9 mouse cellular contexts compared by ENCODE assay signal in the genomic region with DNA sequence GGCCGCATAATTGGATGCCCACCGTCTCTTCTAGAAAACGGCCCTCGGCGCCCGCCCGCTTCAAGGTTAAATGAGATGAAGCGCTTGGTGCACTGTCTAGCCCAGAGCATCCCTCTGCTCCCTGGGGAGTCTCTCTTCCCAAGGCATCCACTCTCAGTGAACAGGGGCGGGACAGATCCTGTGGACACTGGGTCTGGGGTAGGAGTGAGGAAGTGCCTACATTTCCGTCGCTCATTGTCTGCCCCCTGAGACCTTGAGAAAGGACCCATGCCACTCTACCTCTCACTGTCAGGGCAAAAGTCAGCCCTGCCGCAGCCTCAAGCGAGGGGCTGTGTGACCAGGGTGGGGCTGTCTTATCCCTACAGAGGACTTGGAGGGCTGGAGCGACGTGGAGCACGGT. TPM values are rescaled to one million over a fixed set of nuclear protein-coding genes. Genes with fewer than 3 reads are reported as not detected.
DNase-seq lines count a peak whose midpoint lies in the region; ATAC-seq and TF ChIP-seq lines count a peak whose summit lies in the region.
"Had no signal": no experiment of that assay in that cellular context is flagged by ENCODE, and none has a peak within 500 bp of the region (broad histone marks: within the 10 kb centered on the region; RNA-seq: fewer than 3 reads in every experiment).

No protein-coding gene starts in this region.

- no peak overlapping the region for H3K9ac ChIP-seq in kidney, embryonic 15.5 days
- H3K9ac ChIP-seq in embryonic facial prominence, embryonic 13.5 days: no peak overlapping the region
- 0 out of 2 replicates have a peak overlapping the region, but pooled peaks have one; percentile 18 for H3K9ac ChIP-seq in hindbrain, embryonic 15.5 days
- 0 out of 2 replicates have a peak overlapping the region, but pooled peaks have one; percentile 29 for H3K9ac ChIP-seq in midbrain, postnatal 0 days (replicated peaks; ENCODE audit: low read length, poor library complexity, severe bottlenecking)

- no peak for DNase-seq in kidney, adult 2 months
- DNase-seq in midbrain, postnatal 0 days (ENCODE audit: low spot score): no peak
- no peak for DNase-seq in spleen, postnatal 36 days (ENCODE audit: low spot score in 2 of 2)
- no peak for DNase-seq in layer of hippocampus, postnatal 36 days

- ATAC-seq in kidney, embryonic 15.5 days (replicated peaks; ENCODE audit: low FRiP score): no peak
- no peak for ATAC-seq in embryonic facial prominence, embryonic 13.5 days (ENCODE audit: insufficient number of reproducible peaks, insufficient read depth, low FRiP score, low TSS enrichment, low read depth)
- no peak for ATAC-seq in hindbrain, embryonic 15.5 days (ENCODE audit: low FRiP score, low read depth)
- no peak for ATAC-seq in midbrain, postnatal 0 days (ENCODE audit: low FRiP score)
- ATAC-seq in inflammation-experienced regulatory T-cells, adult 6 months: no peak

- no peak for TF ChIP-seq POLR2A in kidney, adult 2 months (IDR thresholded peaks at IDR 0.05; ENCODE audit: low read depth, low read length)

- H3K9me3 ChIP-seq in kidney, embryonic 15.5 days (replicated peaks): no peaks in the 10 kb centered on the region
- H3K9me3 ChIP-seq in embryonic facial prominence, embryonic 13.5 days: no peaks in the 10 kb centered on the region
- no peaks in the 10 kb centered on the region for H3K9me3 ChIP-seq in hindbrain, embryonic 15.5 days
- no peaks in the 10 kb centered on the region for H3K9me3 ChIP-seq in midbrain, postnatal 0 days (ENCODE audit: low read length)
- H3K9me3 ChIP-seq: G1E had no signal

- H3K27ac ChIP-seq in kidney, embryonic 15.5 days: no peak overlapping the region
- H3K27ac ChIP-seq in kidney, adult 2 months (ENCODE audit: insufficient read depth, low read depth, low read length): no peak overlapping the region
- no peak overlapping the region for H3K27ac ChIP-seq in embryonic facial prominence, embryonic 13.5 days
- no peak overlapping the region for H3K27ac ChIP-seq in hindbrain, embryonic 15.5 days (replicated peaks)
- H3K27ac ChIP-seq in midbrain, postnatal 0 days (ENCODE audit: low read depth, low read length): no peak overlapping the region

- peaks cover 50% of the 10 kb centered on the region for H3K4me1 ChIP-seq in kidney, embryonic 15.5 days
- no peaks in the 10 kb centered on the region for H3K4me1 ChIP-seq in kidney, adult 2 months (ENCODE audit: control insufficient read depth, insufficient read depth, low read length)
- H3K4me1 ChIP-seq in embryonic facial prominence, embryonic 13.5 days: peaks cover 44% of the 10 kb centered on the region
- H3K4me1 ChIP-seq in hindbrain, embryonic 15.5 days (replicated peaks): peaks cover 53% of the 10 kb centered on the region
- peaks cover 6% of the 10 kb centered on the region; the same call in 1 of the 2 replicates for H3K4me1 ChIP-seq in midbrain, postnatal 0 days (ENCODE audit: insufficient read depth, low read length)

- H3K4me2 ChIP-seq in kidney, embryonic 15.5 days: peak overlapping the region; percentile 65
- peak overlapping the region; percentile 61 for H3K4me2 ChIP-seq in embryonic facial prominence, embryonic 13.5 days
- peak overlapping the region; percentile 54 for H3K4me2 ChIP-seq in hindbrain, embryonic 15.5 days
- peak overlapping the region; percentile 55 for H3K4me2 ChIP-seq in midbrain, postnatal 0 days (ENCODE audit: low read depth, low read length, poor library complexity, severe bottlenecking)

- H3K4me3 ChIP-seq in kidney, embryonic 15.5 days (replicated peaks): peak overlapping the region; percentile 33
- H3K4me3 ChIP-seq in kidney, adult 2 months (ENCODE audit: insufficient read depth, low read depth, low read length): no peak overlapping the region
- H3K4me3 ChIP-seq in embryonic facial prominence, embryonic 13.5 days: peak overlapping the region; percentile 38
- H3K4me3 ChIP-seq in hindbrain, embryonic 15.5 days: peak overlapping the region; percentile 31
- H3K4me3 ChIP-seq in midbrain, postnatal 0 days (ENCODE audit: low read depth, low read length): peak overlapping the region; percentile 29; the same call in 1 of the 2 replicates

- H3K27me3 ChIP-seq in kidney, embryonic 15.5 days: peaks cover 91% of the 10 kb centered on the region
- no peaks in the 10 kb centered on the region for H3K27me3 ChIP-seq in kidney, adult 2 months (replicated peaks; ENCODE audit: control insufficient read depth, insufficient read depth, low read length)
- peaks cover 86% of the 10 kb centered on the region for H3K27me3 ChIP-seq in embryonic facial prominence, embryonic 13.5 days
- H3K27me3 ChIP-seq in hindbrain, embryonic 15.5 days: peaks cover 51% of the 10 kb centered on the region
- peaks cover 36% of the 10 kb centered on the region for H3K27me3 ChIP-seq in midbrain, postnatal 0 days (ENCODE audit: insufficient read depth, low read length)

- no peaks in the 10 kb centered on the region for H3K36me3 ChIP-seq in kidney, embryonic 15.5 days
- H3K36me3 ChIP-seq in kidney, adult 2 months (ENCODE audit: control insufficient read depth, insufficient read depth, low read length): no peaks in the 10 kb centered on the region
- H3K36me3 ChIP-seq in embryonic facial prominence, embryonic 13.5 days: no peaks in the 10 kb centered on the region
- no peaks in the 10 kb centered on the region for H3K36me3 ChIP-seq in hindbrain, embryonic 15.5 days
- no peaks in the 10 kb centered on the region for H3K36me3 ChIP-seq in midbrain, postnatal 0 days (ENCODE audit: insufficient read depth, low read length)
- H3K36me3 ChIP-seq: G1E had no signal

- TF ChIP-seq CTCF in kidney, adult 2 months (conservative IDR thresholded peaks at IDR 0.05; ENCODE audit: insufficient read depth, insufficient read length, low read depth, low read length): no peak
- no peak for TF ChIP-seq CTCF in midbrain, postnatal 0 days (IDR thresholded peaks at IDR 0.05)

- under 1% methylated on average over 16 of the region's 16 CpGs for WGBS in kidney, embryonic 15.5 days
- WGBS in kidney, adult 2 months: 2% methylated on average over 16 of the region's 16 CpGs
- WGBS in embryonic facial prominence, embryonic 13.5 days: under 1% methylated on average over 16 of the region's 16 CpGs
- WGBS in hindbrain, embryonic 15.5 days: 2% methylated on average over 16 of the region's 16 CpGs
- 4% methylated on average over 16 of the region's 16 CpGs for WGBS in midbrain, postnatal 0 days

RNA-seq across cellular contexts. Expression of gene Fbxo2, which starts 4.0 kb away (rescaled TPM):
- polyA plus RNA-seq in kidney, embryonic 15.5 days (2015; fragmentation: Nextera tagmentation; extraction: Ambion mirVana): 1.7 and 2.1 TPM in 2 replicates
- 1.5 and 2.3 TPM in 2 replicates for polyA plus RNA-seq in kidney, adult 2 months (2012; rRNA removed)
- polyA plus RNA-seq in embryonic facial prominence, embryonic 13.5 days (2015; fragmentation: Nextera tagmentation; extraction: Ambion mirVana): 3.1 and 3.4 TPM in 2 replicates
- polyA plus RNA-seq in hindbrain, embryonic 15.5 days (2015; fragmentation: Nextera tagmentation; extraction: Ambion mirVana): 21.4 and 23.4 TPM in 2 replicates
- 13.5 and 17.5 TPM in 2 replicates for total RNA-seq in midbrain, postnatal 0 days (2014; rRNA removed)
- 17.0 and 18.1 TPM in 2 replicates for polyA plus RNA-seq in midbrain, postnatal 0 days (2015; fragmentation: Nextera tagmentation; extraction: Ambion mirVana)
- not detected for polyA plus RNA-seq in inflammation-experienced regulatory T-cells, adult 6 months (2017; shearing (Covaris generic))
- 100 to 1,000 TPM in 1 of 2 experiments, 10 to 100 TPM in 1; 91.4 to 102 TPM for total RNA-seq in layer of hippocampus, postnatal 36 days (2021)

RNA-seq across cellular contexts. Expression of gene Fbxo44, which starts 4.2 kb away (rescaled TPM):
- polyA plus RNA-seq in kidney, embryonic 15.5 days (2015; fragmentation: Nextera tagmentation; extraction: Ambion mirVana): 11.8 and 13.6 TPM in 2 replicates
- 29.8 and 45.7 TPM in 2 replicates for polyA plus RNA-seq in kidney, adult 2 months (2012; rRNA removed)
- polyA plus RNA-seq in embryonic facial prominence, embryonic 13.5 days (2015; fragmentation: Nextera tagmentation; extraction: Ambion mirVana): 13.5 TPM in 2 replicates
- 93.3 and 96.0 TPM in 2 replicates for polyA plus RNA-seq in hindbrain, embryonic 15.5 days (2015; fragmentation: Nextera tagmentation; extraction: Ambion mirVana)
- total RNA-seq in midbrain, postnatal 0 days (2014; rRNA removed): 169 and 189 TPM in 2 replicates
- polyA plus RNA-seq in midbrain, postnatal 0 days (2015; fragmentation: Nextera tagmentation; extraction: Ambion mirVana): 107 and 116 TPM in 2 replicates
- polyA plus RNA-seq in inflammation-experienced regulatory T-cells, adult 6 months (2017; shearing (Covaris generic)): 1 to 10 TPM in 2 of 3 experiments, under 1 TPM in 1; 0.44 to 4.3 (median 4.1) TPM
- total RNA-seq in layer of hippocampus, postnatal 36 days (2021): 100 to 1,000 TPM; 132 to 136 TPM

RNA-seq across cellular contexts. Expression of gene Fbxo6, which starts 12.5 kb away (rescaled TPM):
- polyA plus RNA-seq in kidney, embryonic 15.5 days (2015; fragmentation: Nextera tagmentation; extraction: Ambion mirVana): 15.5 and 19.9 TPM in 2 replicates
- 58.2 and 63.4 TPM in 2 replicates for polyA plus RNA-seq in kidney, adult 2 months (2012; rRNA removed)
- 14.9 and 15.1 TPM in 2 replicates for polyA plus RNA-seq in embryonic facial prominence, embryonic 13.5 days (2015; fragmentation: Nextera tagmentation; extraction: Ambion mirVana)
- polyA plus RNA-seq in hindbrain, embryonic 15.5 days (2015; fragmentation: Nextera tagmentation; extraction: Ambion mirVana): 21.7 and 21.8 TPM in 2 replicates
- 23.4 and 27.7 TPM in 2 replicates for total RNA-seq in midbrain, postnatal 0 days (2014; rRNA removed)
- 23.6 and 25.8 TPM in 2 replicates for polyA plus RNA-seq in midbrain, postnatal 0 days (2015; fragmentation: Nextera tagmentation; extraction: Ambion mirVana)
- polyA plus RNA-seq in inflammation-experienced regulatory T-cells, adult 6 months (2017; shearing (Covaris generic)): 10 to 100 TPM; 48.0 to 55.6 (median 52.6) TPM
- 10 to 100 TPM; 28.5 to 29.1 TPM for total RNA-seq in layer of hippocampus, postnatal 36 days (2021)

RNA-seq across cellular contexts. Expression of gene Draxin, which starts 34.0 kb away (rescaled TPM):
- 0.46 and 0.62 TPM in 2 replicates for polyA plus RNA-seq in kidney, embryonic 15.5 days (2015; fragmentation: Nextera tagmentation; extraction: Ambion mirVana)
- polyA plus RNA-seq in kidney, adult 2 months (2012; rRNA removed): 0.03 and 0.11 TPM in 2 replicates
- 0.78 and 1.1 TPM in 2 replicates for polyA plus RNA-seq in embryonic facial prominence, embryonic 13.5 days (2015; fragmentation: Nextera tagmentation; extraction: Ambion mirVana)
- polyA plus RNA-seq in hindbrain, embryonic 15.5 days (2015; fragmentation: Nextera tagmentation; extraction: Ambion mirVana): 15.4 and 16.1 TPM in 2 replicates
- 23.9 and 29.5 TPM in 2 replicates for total RNA-seq in midbrain, postnatal 0 days (2014; rRNA removed)
- 4.3 and 5.0 TPM in 2 replicates for polyA plus RNA-seq in midbrain, postnatal 0 days (2015; fragmentation: Nextera tagmentation; extraction: Ambion mirVana)
- polyA plus RNA-seq in inflammation-experienced regulatory T-cells, adult 6 months (2017; shearing (Covaris generic)): not detected
- total RNA-seq in layer of hippocampus, postnatal 36 days (2021): 1 to 10 TPM; 1.3 to 1.6 TPM
- polyA plus RNA-seq: G1E had no signal

RNA-seq across cellular contexts. Expression of gene Mad2l2, which starts 34.3 kb away (rescaled TPM):
- 65.5 and 69.8 TPM in 2 replicates for polyA plus RNA-seq in kidney, embryonic 15.5 days (2015; fragmentation: Nextera tagmentation; extraction: Ambion mirVana)
- 22.8 and 25.5 TPM in 2 replicates for polyA plus RNA-seq in kidney, adult 2 months (2012; rRNA removed)
- 70.6 and 76.3 TPM in 2 replicates for polyA plus RNA-seq in embryonic facial prominence, embryonic 13.5 days (2015; fragmentation: Nextera tagmentation; extraction: Ambion mirVana)
- polyA plus RNA-seq in hindbrain, embryonic 15.5 days (2015; fragmentation: Nextera tagmentation; extraction: Ambion mirVana): 98.3 and 110 TPM in 2 replicates
- total RNA-seq in midbrain, postnatal 0 days (2014; rRNA removed): 42.0 and 51.7 TPM in 2 replicates
- 84.0 and 89.1 TPM in 2 replicates for polyA plus RNA-seq in midbrain, postnatal 0 days (2015; fragmentation: Nextera tagmentation; extraction: Ambion mirVana)
- 10 to 100 TPM; 36.3 to 49.1 (median 39.6) TPM for polyA plus RNA-seq in inflammation-experienced regulatory T-cells, adult 6 months (2017; shearing (Covaris generic))
- total RNA-seq in layer of hippocampus, postnatal 36 days (2021): 10 to 100 TPM; 14.5 to 15.6 TPM

Comparison
In these comparisons a context has a peak if more than half of its experiments do, and no peak if none do; other contexts are left out.
1. H3K9ac ChIP-seq: peak in hindbrain, embryonic 15.5 days (single experiment) and midbrain, postnatal 0 days (single experiment); none in kidney, embryonic 15.5 days (single experiment) and embryonic facial prominence, embryonic 13.5 days (single experiment).
2. Peak in every context shown above with its lines, with median percentiles within 50 percentile points of each other: H3K4me2 ChIP-seq.